Mouse (Mus musculus) limb, embryonic 14.5 days (tissue): ENCODE data around the gene Plxna4. TPM values are rescaled to one million over a fixed set of nuclear protein-coding genes. Genes with fewer than 3 reads are reported as not detected.

Experiments
- ATAC-seq: fragments of 200-750 bp; cut with Nextera tagmentation; 2 replicates; pipeline ENCODE4 v1.8.0; 2017; ENCODE audit warnings: low read depth, moderate number of reproducible peaks, moderate TSS enrichment; ENCODE audit not compliant: low FRiP score
- DNase-seq: peaks from one replicate; pipeline ENCODE4 v3.0.0-alpha.2; 2015; ENCODE audit warnings: low spot score
- H3K27ac ChIP-seq: fragments of 300-500 bp; sonication (generic); replicated peaks from 2 replicates; pipeline ENCODE4 v1.5.1; 2014; ENCODE audit warnings: low read depth, mild to moderate bottlenecking, low read length, moderate library complexity, mixed read lengths
- H3K27me3 ChIP-seq: fragments of 300-500 bp; sonication (generic); 2 replicates; pipeline ENCODE4 v1.6.1; 2014; ENCODE audit warnings: low read length, mixed read lengths; ENCODE audit not compliant: control insufficient read depth, insufficient read depth
- H3K36me3 ChIP-seq: fragments of 300-500 bp; sonication (generic); 2 replicates; pipeline ENCODE4 v1.6.1; 2014; ENCODE audit warnings: mild to moderate bottlenecking, low read length, moderate library complexity, mixed read lengths; ENCODE audit not compliant: control insufficient read depth, insufficient read depth
- H3K4me1 ChIP-seq: fragments of 300-500 bp; sonication (generic); 2 replicates; pipeline ENCODE4 v1.6.1; 2014; ENCODE audit warnings: antibody characterized with exemption, low read length, mixed read lengths; ENCODE audit not compliant: control insufficient read depth, insufficient read depth
- H3K4me2 ChIP-seq: fragments of 300-500 bp; sonication (generic); replicated peaks from 2 replicates; pipeline ENCODE4 v1.6.1; 2014; ENCODE audit warnings: low read depth, mild to moderate bottlenecking, low read length, moderate library complexity; ENCODE audit not compliant: severe bottlenecking
- H3K4me3 ChIP-seq: fragments of 300-500 bp; sonication (generic); replicated peaks from 2 replicates; pipeline ENCODE4 v1.5.1; 2014; ENCODE audit warnings: low read length
- H3K9ac ChIP-seq: fragments of 300-500 bp; sonication (generic); 2 replicates; pipeline ENCODE4 v1.6.1; 2014; ENCODE audit warnings: mild to moderate bottlenecking, low read depth, low read length, moderate library complexity; ENCODE audit not compliant: severe bottlenecking
- H3K9me3 ChIP-seq: fragments of 300-500 bp; sonication (generic); 2 replicates; pipeline ENCODE4 v1.6.1; 2016; ENCODE audit warnings: low read length; ENCODE audit not compliant: control insufficient read depth
- POLR2A ChIP-seq: fragments of 200-500 bp; IDR thresholded peaks from 2 replicates; pipeline ENCODE4 v1.8.0; 2012; ENCODE audit warnings: inconsistent platforms, mild to moderate bottlenecking, moderate library complexity, borderline replicate concordance; ENCODE audit not compliant: insufficient read depth, insufficient read length; ENCODE audit errors: extremely low read depth
- WGBS: fragments of 180-500 bp; shearing (Covaris S2); extraction: QIAGEN DNeasy Blood & Tissue Kit; methylation state at CpG from one replicate; pipeline ENCODE4 v1.1.7; 2014; 5-methylcytosine and 5-hydroxymethylcytosine counted together
- polyA plus RNA-seq, 2 experiments: library from polyadenylated mRNA; depleted of rRNA in 1 of 2; stranded (reverse) in 1 of 2; unstranded in 1 of 2; fragments of >200 nt; fragmentation: Nextera tagmentation in 1 of 2; extraction: Ambion mirVana in 1 of 2; gene quantifications; 2 replicates each; pipeline versions ENCODE4 v1.2.1 to v1.2.3; 2012 to 2014

Gene Plxna4
- polyA plus RNA-seq, 2 experiments, result 4.4 to 6.4 TPM

DNA sequence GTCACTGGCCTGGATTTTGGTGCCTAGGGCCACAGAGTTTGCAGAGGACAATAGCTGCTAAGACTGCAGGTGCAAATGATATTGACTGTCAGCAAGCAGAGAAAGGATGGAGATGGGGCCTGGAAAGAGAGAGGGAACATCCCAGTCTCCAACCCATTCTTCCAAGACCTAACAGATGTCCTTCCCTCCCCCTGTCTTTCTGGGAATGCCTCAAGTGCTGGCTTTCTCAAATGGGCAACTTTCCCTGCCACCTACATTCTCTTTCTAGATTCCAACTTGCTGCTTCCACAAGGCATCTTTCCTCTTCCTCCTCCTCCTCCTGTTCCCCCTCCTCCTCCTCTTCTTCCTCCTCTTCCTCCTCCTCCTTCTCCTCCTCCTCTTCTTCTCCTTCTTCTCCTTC is 136.1 kb downstream of the Plxna4 start:
- no peak for ATAC-seq

DNA sequence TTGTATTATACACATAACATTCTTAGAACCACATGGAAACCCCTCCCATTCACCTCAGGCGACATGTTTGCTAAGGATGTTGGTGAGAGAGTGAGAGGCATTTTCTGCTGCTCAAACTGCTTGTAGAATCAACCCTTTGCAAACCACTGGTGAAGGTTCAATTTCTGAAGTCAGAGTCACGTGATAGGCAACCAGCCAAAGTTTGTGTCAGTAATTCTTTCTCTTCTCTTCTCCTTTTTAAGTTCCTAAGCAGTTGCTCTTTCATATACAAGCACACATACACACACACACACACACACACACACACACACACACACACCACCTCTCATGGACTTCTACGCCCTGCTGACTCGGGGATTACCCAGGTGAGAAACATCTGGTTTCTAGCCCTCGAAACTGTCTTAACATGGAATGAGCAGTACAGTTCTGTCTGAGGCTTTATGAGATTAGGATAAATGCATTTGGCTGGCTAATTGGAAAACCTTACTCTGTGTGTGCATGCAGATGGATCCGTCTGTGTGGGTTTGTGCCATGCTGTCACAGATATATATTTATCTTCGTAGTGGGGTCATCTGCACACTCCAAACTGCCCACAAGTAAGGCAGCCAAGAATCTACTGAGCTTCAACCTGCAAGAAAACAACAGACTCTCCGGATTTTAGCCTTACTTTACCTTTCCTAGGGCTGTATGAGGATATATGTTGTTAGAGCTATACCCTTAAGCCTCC is 138.6 kb downstream of the Plxna4 start:
- Histone ChIP-seq H3K9me3 (no peaks in the 10 kb centered on the region), H3K27ac (no peak overlapping the region), H3K4me2 (no peak overlapping the region), H3K27me3 (no peaks in the 10 kb centered on the region), H3K36me3 (no peaks in the 10 kb centered on the region), H3K4me1 (peaks cover 15% of the 10 kb centered on the region; the same call in 1 of the 2 replicates), H3K9ac (no peak overlapping the region), H3K4me3 (no peak overlapping the region)
- ATAC-seq (no peak), DNase-seq (no peak)
- no peak for TF ChIP-seq POLR2A
- 44% methylated on average over 8 of the region's 8 CpGs for WGBS

More for the DNA sequence above, 136.1 kb downstream of the Plxna4 start:
- TF ChIP-seq POLR2A, result no peak
- no peaks in the 10 kb centered on the region for H3K27me3 ChIP-seq
- no peak overlapping the region for H3K27ac ChIP-seq
- H3K9me3 ChIP-seq, result no peaks in the 10 kb centered on the region
- DNase-seq, result no peak
- H3K36me3 ChIP-seq, result no peaks in the 10 kb centered on the region
- H3K4me3 ChIP-seq, result no peak overlapping the region
- no peak overlapping the region for H3K4me2 ChIP-seq
- peaks cover 4% of the 10 kb centered on the region; the same call in 1 of the 2 replicates for H3K4me1 ChIP-seq
- H3K9ac ChIP-seq, result no peak overlapping the region

DNA sequence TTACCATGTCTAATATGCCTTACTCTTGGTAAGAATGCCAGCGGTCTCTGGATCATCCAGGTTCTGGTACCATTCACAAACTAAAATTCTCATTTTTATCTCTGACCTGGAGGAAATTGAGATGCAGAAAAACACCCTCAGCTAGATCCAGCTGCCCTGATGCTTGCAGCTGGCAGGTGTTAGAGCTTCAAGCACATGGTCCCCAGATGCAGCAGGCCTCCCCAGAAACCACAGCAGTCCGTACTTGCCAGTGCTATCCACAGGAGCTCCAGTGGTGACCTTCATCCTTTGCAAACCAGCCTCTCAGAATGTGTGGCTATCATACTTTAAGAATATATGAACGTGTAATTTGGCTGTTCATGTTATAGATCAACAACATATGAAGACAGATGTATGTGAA is 139.2 kb downstream of the Plxna4 start:
- Histone ChIP-seq H3K27ac (no peak overlapping the region), H3K4me3 (no peak overlapping the region), H3K27me3 (no peaks in the 10 kb centered on the region), H3K9ac (no peak overlapping the region), H3K36me3 (no peaks in the 10 kb centered on the region), H3K4me1 (peaks cover 15% of the 10 kb centered on the region; the same call in 1 of the 2 replicates), H3K4me2 (no peak overlapping the region), H3K9me3 (no peaks in the 10 kb centered on the region)
- no peak for TF ChIP-seq POLR2A
- WGBS, result 58% methylated on average over 3 of the region's 3 CpGs
- ATAC-seq (no peak), DNase-seq (no peak)

DNA sequence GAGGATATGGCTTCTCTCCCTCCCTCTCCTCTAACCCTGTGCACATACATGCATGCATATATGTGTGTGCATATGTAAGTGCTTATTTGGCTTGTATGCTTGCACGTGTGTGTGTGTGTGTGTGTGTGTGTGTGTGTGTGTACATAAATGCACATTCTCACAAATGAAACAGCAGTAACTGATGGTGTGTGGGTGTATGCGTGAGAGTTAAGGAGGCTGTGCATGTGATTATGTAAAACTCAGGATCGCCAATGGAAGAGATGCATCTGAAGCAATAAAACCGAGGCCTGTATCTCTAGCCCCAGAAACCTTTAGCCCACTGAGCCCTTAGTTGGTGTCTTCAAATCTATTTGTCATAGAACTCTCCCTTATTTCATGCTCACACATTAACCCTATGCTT is 141.7 kb downstream of the Plxna4 start:
- 80% methylated on average over 4 of the region's 4 CpGs for WGBS
- Histone ChIP-seq H3K36me3 (no peaks in the 10 kb centered on the region), H3K4me1 (peaks cover 15% of the 10 kb centered on the region; the same call in 1 of the 2 replicates), H3K27me3 (no peaks in the 10 kb centered on the region), H3K9ac (no peak overlapping the region), H3K27ac (no peak overlapping the region), H3K9me3 (no peaks in the 10 kb centered on the region), H3K4me2 (no peak overlapping the region), H3K4me3 (no peak overlapping the region)
- DNase-seq (no peak), ATAC-seq (no peak)
- TF ChIP-seq POLR2A, result no peak

DNA sequence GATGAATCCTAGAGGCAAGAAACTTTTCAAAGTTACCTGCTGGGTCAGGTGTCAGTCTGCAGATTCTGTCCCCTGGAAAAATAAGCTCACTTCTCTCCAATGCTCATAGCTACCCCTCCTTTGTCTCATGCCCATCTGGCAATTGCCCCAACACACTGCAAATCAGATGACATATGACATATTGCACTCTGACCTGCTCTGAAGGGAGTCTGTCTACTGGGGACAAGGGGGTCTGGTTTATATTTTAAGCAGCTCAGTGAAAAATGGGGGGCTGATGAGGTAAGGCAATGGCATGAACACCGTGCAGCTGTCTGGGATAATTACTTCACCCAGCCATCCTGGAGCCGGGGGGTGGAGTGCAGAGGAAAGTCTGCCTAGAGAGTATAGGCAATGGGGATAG is 142.7 kb downstream of the Plxna4 start:
- ATAC-seq (peak; percentile 41; the same call in 1 of the 2 replicates), DNase-seq (no peak)
- Histone ChIP-seq H3K36me3 (no peaks in the 10 kb centered on the region), H3K9ac (no peak overlapping the region), H3K4me1 (peaks cover 15% of the 10 kb centered on the region; the same call in 1 of the 2 replicates), H3K4me3 (no peak overlapping the region), H3K27ac (no peak overlapping the region), H3K4me2 (no peak overlapping the region), H3K9me3 (no peaks in the 10 kb centered on the region), H3K27me3 (no peaks in the 10 kb centered on the region)
- 11% methylated on average over 2 of the region's 2 CpGs for WGBS
- no peak for TF ChIP-seq POLR2A
